Mouse (Mus musculus): ENCODE data around the gene Chaf1b. TPM values are rescaled to one million over a fixed set of nuclear protein-coding genes. Genes with fewer than 3 reads are reported as not detected.

Gene Chaf1b
- under 1 TPM; 0.47 to 0.53 TPM for total RNA-seq (2021)

GRCm38 (mm10) chr16:93883423-93884085 lies at the start of gene Chaf1b:
Gene Chaf1b (plus strand): TSS chr16:93883901.
- peak; percentile 88 to 89 for DNase-seq

GRCm38 (mm10) chr16:93834076-93834475 lies 49.6 kb upstream of the Chaf1b start:
- no peak for DNase-seq

- no peak for DNase-seq
Measured at GRCm38 (mm10) chr16:93839049-93839448, 44.7 kb upstream of the Chaf1b start.

GRCm38 (mm10) chr16:93850527-93850926 lies 33.2 kb upstream of the Chaf1b start:
- DNase-seq: no peak

GRCm38 (mm10) chr16:93859967-93860366 lies 23.7 kb upstream of the Chaf1b start:
- DNase-seq: no peak

- DNase-seq: no peak
Measured at GRCm38 (mm10) chr16:93860686-93861085, 23.0 kb upstream of the Chaf1b start.

- no peak for DNase-seq
Measured at GRCm38 (mm10) chr16:93874841-93875240, 8.9 kb upstream of the Chaf1b start.

- no peak for DNase-seq
Measured at GRCm38 (mm10) chr16:93877612-93878380, 5.9 kb upstream of the Chaf1b start.

- no peak for DNase-seq
Measured at GRCm38 (mm10) chr16:93884086-93884721, 503 bp downstream of the Chaf1b start.

- DNase-seq: no peak
Measured at GRCm38 (mm10) chr16:93884722-93885113, 1.0 kb downstream of the Chaf1b start.

GRCm38 (mm10) chr16:93888481-93888880 lies 4.8 kb downstream of the Chaf1b start:
- DNase-seq: no peak

GRCm38 (mm10) chr16:93890948-93891604 lies 7.4 kb downstream of the Chaf1b start:
- no peak for DNase-seq

GRCm38 (mm10) chr16:93893285-93893684 lies 9.6 kb downstream of the Chaf1b start:
- DNase-seq: no peak

- no peak for DNase-seq
Measured at GRCm38 (mm10) chr16:93903027-93903426, 19.3 kb downstream of the Chaf1b start.

- peak; percentile 53 to 65 for DNase-seq
Measured at GRCm38 (mm10) chr16:93906156-93907014, 22.7 kb downstream of the Chaf1b start.

GRCm38 (mm10) chr16:93907761-93908160 lies 24.1 kb downstream of the Chaf1b start:
- DNase-seq: no peak

GRCm38 (mm10) chr16:93908196-93908595 lies 24.5 kb downstream of the Chaf1b start:
- no peak for DNase-seq

- no peak for DNase-seq
Measured at GRCm38 (mm10) chr16:93909936-93910335, 26.2 kb downstream of the Chaf1b start.

GRCm38 (mm10) chr16:93910735-93911665 lies 27.3 kb downstream of the Chaf1b start:
- no peak for DNase-seq

GRCm38 (mm10) chr16:93912158-93912557 lies 28.5 kb downstream of the Chaf1b start:
- DNase-seq: no peak

GRCm38 (mm10) chr16:93912808-93913207 lies 29.1 kb downstream of the Chaf1b start:
- DNase-seq: no peak

Measured in layer of hippocampus, postnatal 36 days (tissue).